10 mouse cellular contexts compared by ENCODE assay signal in genomic region chr9:63699145-63699544, GRCm38 (mm10). TPM values are rescaled to one million over a fixed set of nuclear protein-coding genes. Genes with fewer than 3 reads are reported as not detected.
A peak's percentile ranks its signal among the peaks of the same experiment; 100 is the strongest.
DNase-seq lines count a peak whose midpoint lies in the region; ATAC-seq and TF ChIP-seq lines count a peak whose summit lies in the region.
"Had no signal": no experiment of that assay in that cellular context is flagged by ENCODE, and none has a peak within 500 bp of the region (broad histone marks: within the 10 kb centered on the region; RNA-seq: fewer than 3 reads in every experiment).

No protein-coding gene starts in this region.

- no peak overlapping the region for H3K27ac ChIP-seq in intestine, embryonic 15.5 days
- H3K27ac ChIP-seq in intestine, embryonic 16.5 days (ENCODE audit: low read length), result no peak overlapping the region
- H3K27ac ChIP-seq in stomach, embryonic 15.5 days, result peak overlapping the region; percentile 16; the same call in 1 of the 2 replicates
- no peak overlapping the region for H3K27ac ChIP-seq in stomach, postnatal 0 days (replicated peaks)
- H3K27ac ChIP-seq in embryonic fibroblast, embryonic 13.5 days (ENCODE audit: insufficient read depth, low read length), result peak overlapping the region; percentile 6; the same call in 1 of the 2 replicates
- H3K27ac ChIP-seq: forebrain, embryonic 13.5 days had no signal

- H3K9ac ChIP-seq in intestine, embryonic 15.5 days, result no peak overlapping the region
- H3K9ac ChIP-seq in intestine, embryonic 16.5 days (ENCODE audit: low read depth, low read length), result no peak overlapping the region
- no peak overlapping the region for H3K9ac ChIP-seq in stomach, embryonic 15.5 days
- no peak overlapping the region for H3K9ac ChIP-seq in stomach, postnatal 0 days (ENCODE audit: low read length)
- H3K9ac ChIP-seq: forebrain, embryonic 13.5 days had no signal

- H3K36me3 ChIP-seq in intestine, embryonic 15.5 days, result no peaks in the 10 kb centered on the region
- H3K36me3 ChIP-seq in intestine, embryonic 16.5 days (ENCODE audit: control insufficient read depth, insufficient read depth, low read length), result no peaks in the 10 kb centered on the region
- 0 out of 2 replicates have a peak, but pooled peaks cover 3% of the 10 kb centered on the region for H3K36me3 ChIP-seq in stomach, embryonic 15.5 days
- no peaks in the 10 kb centered on the region for H3K36me3 ChIP-seq in stomach, postnatal 0 days (ENCODE audit: control insufficient read depth, insufficient read depth, low read length)

- no peak for DNase-seq in stomach, postnatal 0 days (ENCODE audit: low spot score)
- DNase-seq in right cerebral cortex, postnatal 36 days (ENCODE audit: low spot score in 2 of 2), result no peak
- no peak for DNase-seq in frontal cortex, postnatal 14 days (ENCODE audit: low spot score in 2 of 2)
- DNase-seq: right cerebral cortex, postnatal 25 days had no signal

- no peak for TF ChIP-seq CTCF in stomach, postnatal 0 days (IDR thresholded peaks at IDR 0.05; ENCODE audit: low read depth)
- TF ChIP-seq CTCF in embryonic fibroblast, embryonic 13.5 days (IDR thresholded peaks at IDR 0.05; ENCODE audit: borderline replicate concordance, insufficient read depth, low read length), result no peak

- H3K4me2 ChIP-seq in intestine, embryonic 15.5 days (replicated peaks), result no peak overlapping the region
- H3K4me2 ChIP-seq in intestine, embryonic 16.5 days (ENCODE audit: low read depth, low read length), result no peak overlapping the region
- no peak overlapping the region for H3K4me2 ChIP-seq in stomach, embryonic 15.5 days
- no peak overlapping the region for H3K4me2 ChIP-seq in stomach, postnatal 0 days (replicated peaks; ENCODE audit: low read depth)
- H3K4me2 ChIP-seq: forebrain, embryonic 13.5 days had no signal

- no peak overlapping the region for H3K4me3 ChIP-seq in intestine, embryonic 15.5 days (replicated peaks)
- no peak overlapping the region for H3K4me3 ChIP-seq in intestine, embryonic 16.5 days (ENCODE audit: low read length)
- H3K4me3 ChIP-seq in stomach, embryonic 15.5 days (replicated peaks), result no peak overlapping the region
- H3K4me3 ChIP-seq in stomach, postnatal 0 days (ENCODE audit: low read depth, low read length), result no peak overlapping the region
- no peak overlapping the region for H3K4me3 ChIP-seq in embryonic fibroblast, embryonic 13.5 days (ENCODE audit: insufficient read depth, low read length)
- H3K4me3 ChIP-seq: forebrain, embryonic 13.5 days had no signal

- H3K9me3 ChIP-seq in intestine, embryonic 15.5 days, result no peaks in the 10 kb centered on the region
- H3K9me3 ChIP-seq in intestine, embryonic 16.5 days (ENCODE audit: control insufficient read depth, low read length), result no peaks in the 10 kb centered on the region
- no peaks in the 10 kb centered on the region for H3K9me3 ChIP-seq in stomach, embryonic 15.5 days
- H3K9me3 ChIP-seq in stomach, postnatal 0 days (ENCODE audit: control insufficient read depth, low read length), result no peaks in the 10 kb centered on the region
- H3K9me3 ChIP-seq: forebrain, embryonic 13.5 days had no signal

- TF ChIP-seq POLR2A in embryonic fibroblast, embryonic 13.5 days (IDR thresholded peaks at IDR 0.05; ENCODE audit: low read depth, low read length), result no peak

- H3K4me1 ChIP-seq in intestine, embryonic 15.5 days (replicated peaks), result peaks cover 46% of the 10 kb centered on the region
- peaks cover 43% of the 10 kb centered on the region for H3K4me1 ChIP-seq in intestine, embryonic 16.5 days (ENCODE audit: control insufficient read depth, insufficient read depth, low read length)
- peaks cover 41% of the 10 kb centered on the region for H3K4me1 ChIP-seq in stomach, embryonic 15.5 days
- H3K4me1 ChIP-seq in stomach, postnatal 0 days (replicated peaks; ENCODE audit: control insufficient read depth, insufficient read depth), result peaks cover 5% of the 10 kb centered on the region; the same call in 1 of the 2 replicates
- peaks cover 30% of the 10 kb centered on the region for H3K4me1 ChIP-seq in embryonic fibroblast, embryonic 13.5 days (ENCODE audit: control insufficient read depth, insufficient read depth, low read length)

- no peak for TF ChIP-seq EP300 in stomach, postnatal 0 days (optimal IDR thresholded peaks at IDR 0.05)

- ATAC-seq in intestine, embryonic 15.5 days, result 0 out of 2 replicates have a peak, but pooled peaks have one; percentile 24
- no peak for ATAC-seq in intestine, embryonic 16.5 days
- no peak; the same call in 1 of the 2 replicates for ATAC-seq in stomach, embryonic 15.5 days (ENCODE audit: insufficient read depth, low FRiP score, low read depth)
- ATAC-seq in stomach, postnatal 0 days (ENCODE audit: low FRiP score, low TSS enrichment), result no peak
- ATAC-seq: activated CD4-positive, CD25-positive, alpha-beta regulatory T cell, adult 4 months; forebrain, embryonic 13.5 days had no signal

- H3K27me3 ChIP-seq in intestine, embryonic 15.5 days (replicated peaks), result no peaks in the 10 kb centered on the region
- H3K27me3 ChIP-seq in intestine, embryonic 16.5 days (replicated peaks; ENCODE audit: control insufficient read depth, insufficient read depth, low read length), result no peaks in the 10 kb centered on the region
- no peaks in the 10 kb centered on the region for H3K27me3 ChIP-seq in stomach, embryonic 15.5 days (replicated peaks)
- H3K27me3 ChIP-seq in stomach, postnatal 0 days (ENCODE audit: control insufficient read depth, insufficient read depth, low read length), result no peaks in the 10 kb centered on the region
- H3K27me3 ChIP-seq: forebrain, embryonic 13.5 days had no signal

- WGBS in intestine, embryonic 15.5 days, result 77% methylated on average over 4 of the region's 4 CpGs
- WGBS in intestine, embryonic 16.5 days, result 63% methylated on average over 4 of the region's 4 CpGs
- WGBS in stomach, embryonic 15.5 days, result 60% methylated on average over 4 of the region's 4 CpGs
- 72% methylated on average over 4 of the region's 4 CpGs for WGBS in stomach, postnatal 0 days

RNA-seq across cellular contexts. Expression of gene Smad3, which starts 58.6 kb away (rescaled TPM):
- polyA plus RNA-seq in intestine, embryonic 15.5 days (2015; fragmentation: Nextera tagmentation; extraction: Ambion mirVana), result 14.8 and 15.3 TPM in 2 replicates
- 10.9 and 11.8 TPM in 2 replicates for polyA plus RNA-seq in intestine, embryonic 16.5 days (2015; fragmentation: Nextera tagmentation; extraction: Ambion mirVana)
- polyA plus RNA-seq in stomach, embryonic 15.5 days (2015; fragmentation: Nextera tagmentation; extraction: Ambion mirVana), result 17.5 and 19.6 TPM in 2 replicates
- 5.3 and 6.4 TPM in 2 replicates for polyA plus RNA-seq in stomach, postnatal 0 days (2015; fragmentation: Nextera tagmentation; extraction: Ambion mirVana)
- polyA plus RNA-seq in embryonic fibroblast, embryonic 13.5 days (2011; ENCODE audit: insufficient read length, low read depth, missing spikeins), result 49.5 and 52.4 TPM in 2 replicates

Comparison
In these comparisons a context has a peak if more than half of its experiments do, and no peak if none do; other contexts are left out.
1. H3K27ac ChIP-seq: peak in stomach, embryonic 15.5 days (single experiment) and embryonic fibroblast, embryonic 13.5 days (single experiment); none in intestine, embryonic 15.5 days (single experiment), intestine, embryonic 16.5 days (single experiment) and stomach, postnatal 0 days (single experiment).